Mouse (Mus musculus): ENCODE measurements around the gene Dnase1. TPM values are rescaled to one million over a fixed set of nuclear protein-coding genes. Genes with fewer than 3 reads are reported as not detected.

The Dnase1 gene
- polyA plus RNA-seq (2015; fragmentation: Illumina TruSeq; extraction: RNeasy Lipid Tissue Mini Kit (QIAGEN cat#74804); ENCODE audit: insufficient read depth, low replicate concordance): 0.18 TPM

GRCm38 (mm10) chr16:4036807-4037206 is at the start of gene Dnase1:
TSS of gene Dnase1 (plus strand) at chr16:4036942.

GRCm38 (mm10) chr16:4003489-4004398 is 33.0 kb upstream of the Dnase1 start, which contains the start of gene Slx4:
TSS of gene Slx4 (minus strand) at chr16:4003770.

DNA sequence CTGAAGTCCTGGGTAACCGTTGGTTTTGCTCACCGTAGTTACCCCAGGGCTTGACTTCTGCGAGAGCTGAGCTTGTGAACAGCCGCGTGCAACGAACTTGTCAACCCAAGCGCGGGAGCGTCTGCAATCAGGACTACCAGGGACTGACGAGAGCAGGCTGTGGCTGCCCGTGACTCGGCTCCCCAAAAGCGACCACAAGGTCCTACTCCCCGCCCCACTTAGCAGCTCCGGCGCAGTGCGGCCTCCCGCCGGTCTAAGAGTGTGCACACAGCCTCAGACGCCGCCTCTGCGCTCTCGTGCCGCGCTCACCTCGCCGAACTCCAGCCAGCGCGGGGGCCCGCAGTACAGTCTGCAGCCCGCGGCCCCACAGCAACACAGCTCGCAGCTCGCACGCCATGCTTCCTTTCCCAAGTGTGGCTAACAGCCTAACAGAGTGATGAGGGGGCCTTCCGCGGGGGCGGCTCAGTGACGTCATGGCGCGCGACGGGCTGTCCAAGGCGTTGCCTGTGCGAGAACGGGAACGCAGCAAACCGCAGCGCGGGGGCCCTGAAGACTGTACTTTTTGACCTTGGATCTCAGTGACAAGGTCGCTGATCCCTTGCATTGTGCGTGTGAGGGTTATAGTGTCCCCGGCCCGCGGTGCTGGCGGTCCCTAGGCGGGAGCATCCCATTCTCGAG is 40.8 kb downstream of the Dnase1 start, which contains the start of gene Trap1:
Trap1 (minus strand) TSS at position 444 of the 678 bp plus-strand sequence.

Other genes starting within 250 kb of the Dnase1 start
- not detected for gene Olfr15, start 206.1 kb upstream of the Dnase1 start, polyA plus RNA-seq (2015; fragmentation: Illumina TruSeq; extraction: RNeasy Lipid Tissue Mini Kit (QIAGEN cat#74804); ENCODE audit: insufficient read depth, low replicate concordance)
- gene Zfp174, start 189.7 kb upstream of the Dnase1 start, polyA plus RNA-seq (2015; fragmentation: Illumina TruSeq; extraction: RNeasy Lipid Tissue Mini Kit (QIAGEN cat#74804); ENCODE audit: insufficient read depth, low replicate concordance): 2.0 TPM
- gene Naa60, start 164.6 kb upstream of the Dnase1 start, polyA plus RNA-seq (2015; fragmentation: Illumina TruSeq; extraction: RNeasy Lipid Tissue Mini Kit (QIAGEN cat#74804); ENCODE audit: insufficient read depth, low replicate concordance): 92.9 TPM
- 33.8 TPM for gene Zfp597, start 152.4 kb upstream of the Dnase1 start, polyA plus RNA-seq (2015; fragmentation: Illumina TruSeq; extraction: RNeasy Lipid Tissue Mini Kit (QIAGEN cat#74804); ENCODE audit: insufficient read depth, low replicate concordance)
- gene Gm20695, start 152.3 kb upstream of the Dnase1 start, polyA plus RNA-seq (2015; fragmentation: Illumina TruSeq; extraction: RNeasy Lipid Tissue Mini Kit (QIAGEN cat#74804); ENCODE audit: insufficient read depth, low replicate concordance): 0.79 TPM
- gene 1700037C18Rik, start 128.3 kb upstream of the Dnase1 start, polyA plus RNA-seq (2015; fragmentation: Illumina TruSeq; extraction: RNeasy Lipid Tissue Mini Kit (QIAGEN cat#74804); ENCODE audit: insufficient read depth, low replicate concordance): 3.5 TPM
- 30.9 TPM for gene Cluap1, start 128.1 kb upstream of the Dnase1 start, polyA plus RNA-seq (2015; fragmentation: Illumina TruSeq; extraction: RNeasy Lipid Tissue Mini Kit (QIAGEN cat#74804); ENCODE audit: insufficient read depth, low replicate concordance)
- 33.9 TPM for gene Nlrc3, start 60.3 kb upstream of the Dnase1 start, polyA plus RNA-seq (2015; fragmentation: Illumina TruSeq; extraction: RNeasy Lipid Tissue Mini Kit (QIAGEN cat#74804); ENCODE audit: insufficient read depth, low replicate concordance)
- gene Slx4, start 33.2 kb upstream of the Dnase1 start, polyA plus RNA-seq (2015; fragmentation: Illumina TruSeq; extraction: RNeasy Lipid Tissue Mini Kit (QIAGEN cat#74804); ENCODE audit: insufficient read depth, low replicate concordance): 42.3 TPM
- gene Trap1, start 40.9 kb downstream of the Dnase1 start, polyA plus RNA-seq (2015; fragmentation: Illumina TruSeq; extraction: RNeasy Lipid Tissue Mini Kit (QIAGEN cat#74804); ENCODE audit: insufficient read depth, low replicate concordance): 58.1 TPM
- 39.2 TPM for gene Crebbp, start 177.1 kb downstream of the Dnase1 start, polyA plus RNA-seq (2015; fragmentation: Illumina TruSeq; extraction: RNeasy Lipid Tissue Mini Kit (QIAGEN cat#74804); ENCODE audit: insufficient read depth, low replicate concordance)

Data from spleen, adult 10 weeks (tissue).